Mouse (Mus musculus) embryonic facial prominence, embryonic 11.5 days (tissue): Measurements from ENCODE around the gene Gabre. TPM values are rescaled to one million over a fixed set of nuclear protein-coding genes. Genes with fewer than 3 reads are reported as not detected.
A peak's percentile ranks its signal among the peaks of the same experiment; 100 is the strongest.

Experiments
- ATAC-seq: fragments of 200-750 bp; cut with Nextera tagmentation; replicated peaks from 2 replicates; pipeline ENCODE4 v1.8.0; 2017; ENCODE audit warnings: low read depth; ENCODE audit not compliant: insufficient number of reproducible peaks, low FRiP score, low TSS enrichment
- DNase-seq: peaks from one replicate; pipeline ENCODE4 v3.0.0-alpha.2; 2015; ENCODE audit warnings: low spot score
- H3K27ac ChIP-seq: fragments of 300-500 bp; sonication (generic); replicated peaks from 2 replicates; pipeline ENCODE4 v1.5.1; 2014; ENCODE audit warnings: mild to moderate bottlenecking, low read depth, low read length, control low read depth
- H3K27me3 ChIP-seq: fragments of 300-500 bp; sonication (generic); 2 replicates; pipeline ENCODE4 v1.6.1; 2014; ENCODE audit warnings: mild to moderate bottlenecking, low read length, moderate library complexity, mixed read lengths; ENCODE audit not compliant: control insufficient read depth, insufficient read depth
- H3K36me3 ChIP-seq: fragments of 300-500 bp; sonication (generic); replicated peaks from 2 replicates; pipeline ENCODE4 v1.6.1; 2014; ENCODE audit warnings: low read depth, mild to moderate bottlenecking, low read length, moderate library complexity, mixed read lengths; ENCODE audit not compliant: control insufficient read depth, insufficient read depth
- H3K4me1 ChIP-seq: fragments of 300-500 bp; sonication (generic); 2 replicates; pipeline ENCODE4 v1.6.1; 2014; ENCODE audit warnings: low read length, mixed read lengths; ENCODE audit not compliant: control insufficient read depth, insufficient read depth
- H3K4me2 ChIP-seq: fragments of 300-500 bp; sonication (generic); 2 replicates; pipeline ENCODE4 v1.6.1; 2014; ENCODE audit warnings: low read depth, mild to moderate bottlenecking, control low read depth, low read length, moderate library complexity
- H3K4me3 ChIP-seq: fragments of 300-500 bp; sonication (generic); 2 replicates; pipeline ENCODE4 v1.5.1; 2014; ENCODE audit warnings: low read depth, low read length, control low read depth
- H3K9ac ChIP-seq: fragments of 300-500 bp; sonication (generic); replicated peaks from 2 replicates; pipeline ENCODE4 v1.6.1; 2014; ENCODE audit warnings: mild to moderate bottlenecking, control low read depth, low read length
- H3K9me3 ChIP-seq: fragments of 300-500 bp; sonication (generic); replicated peaks from 2 replicates; pipeline ENCODE4 v1.6.1; 2016; ENCODE audit warnings: mild to moderate bottlenecking, low read length, inconsistent platforms, mixed read lengths; ENCODE audit not compliant: control insufficient read depth
- WGBS: fragments of 180-500 bp; shearing (Covaris S2); extraction: QIAGEN DNeasy Blood & Tissue Kit; methylation state at CpG from one replicate; pipeline ENCODE4 v1.1.7; 2014; 5-methylcytosine and 5-hydroxymethylcytosine counted together
- microRNA counts: library from miRNA; unstranded; fragments of <30 nt; microRNA quantifications from one replicate; lab custom pipeline; 2016
- microRNA-seq: library from miRNA; unstranded; fragments of <30 nt; microRNA quantifications from one replicate; pipeline ENCODE4, GENCODE M21; 2016; ENCODE audit warnings: borderline number of aligned reads
- polyA plus RNA-seq: library from polyadenylated mRNA; unstranded; fragments of >200 nt; fragmentation: Nextera tagmentation; extraction: Ambion mirVana; gene quantifications from 2 replicates; pipeline ENCODE4 v1.2.1, GENCODE M21; 2014

Gene Gabre
- 0.74 and 1.6 TPM in 2 replicates for polyA plus RNA-seq

- WGBS, result 20% methylated on average over 11 of the region's 36 CpGs
- Histone ChIP-seq H3K9ac (peak within 1 kb of the TSS; percentile 34; the same call in 1 of the 2 replicates), H3K9me3 (no peaks in the 10 kb centered on the region), H3K4me3 (peak within 1 kb of the TSS; percentile 43), H3K4me2 (peak within 1 kb of the TSS; percentile 69), H3K27ac (no peak within 1 kb of the TSS), H3K36me3 (no peaks in the 10 kb centered on the region), H3K4me1 (no peaks in the 10 kb centered on the region), H3K27me3 (no peaks in the 10 kb centered on the region)
- DNase-seq, result peak; percentile 75
- ATAC-seq, result peak; percentile 85
These were observed at the start of gene Gabre for GRCm38 (mm10) chrX:72274659-72275371. Gene Gabre, minus strand, starts transcription at chrX:72274803.

GRCm38 (mm10) chrX:72297812-72298211, 23.2 kb upstream of the Gabre start:
- WGBS, result 93% methylated on average over 2 of the region's 2 CpGs
- Histone ChIP-seq H3K9me3 (no peaks in the 10 kb centered on the region), H3K9ac (no peak overlapping the region), H3K27me3 (no peaks in the 10 kb centered on the region), H3K4me3 (no peak overlapping the region), H3K4me2 (no peak overlapping the region), H3K4me1 (no peaks in the 10 kb centered on the region), H3K27ac (no peak overlapping the region), H3K36me3 (no peaks in the 10 kb centered on the region)
- DNase-seq (no peak), ATAC-seq (no peak)

- Histone ChIP-seq H3K4me1 (no peaks in the 10 kb centered on the region), H3K4me2 (no peak overlapping the region), H3K9me3 (no peaks in the 10 kb centered on the region), H3K27ac (no peak overlapping the region), H3K36me3 (no peaks in the 10 kb centered on the region), H3K4me3 (no peak overlapping the region; the same call in 1 of the 2 replicates), H3K27me3 (no peaks in the 10 kb centered on the region), H3K9ac (no peak overlapping the region)
- no peak for ATAC-seq
- 83% methylated on average over 1 of the region's 1 CpGs for WGBS
- peak; percentile 0 for DNase-seq
These were observed 715 bp upstream of the Gabre start for GRCm38 (mm10) chrX:72275372-72275663.

GRCm38 (mm10) chrX:72273966-72274658, 491 bp downstream of the Gabre start:
- Histone ChIP-seq H3K9me3 (no peaks in the 10 kb centered on the region), H3K27me3 (no peaks in the 10 kb centered on the region), H3K27ac (no peak overlapping the region), H3K36me3 (no peaks in the 10 kb centered on the region), H3K4me3 (peak overlapping the region; percentile 43), H3K9ac (peak overlapping the region; percentile 34; the same call in 1 of the 2 replicates), H3K4me1 (no peaks in the 10 kb centered on the region), H3K4me2 (peak overlapping the region; percentile 69)
- ATAC-seq (peak; percentile 76), DNase-seq (peak; percentile 6)
- WGBS, result 21% methylated on average over 27 of the region's 27 CpGs

- H3K27ac ChIP-seq, result no peak overlapping the region
- H3K9ac ChIP-seq, result no peak overlapping the region
- no peak for ATAC-seq
- H3K4me2 ChIP-seq, result no peak overlapping the region
- no peak overlapping the region for H3K4me3 ChIP-seq
- H3K27me3 ChIP-seq, result no peaks in the 10 kb centered on the region
- H3K4me1 ChIP-seq, result no peaks in the 10 kb centered on the region
- H3K36me3 ChIP-seq, result no peaks in the 10 kb centered on the region
- 91% methylated on average over 10 of the region's 11 CpGs for WGBS
- no peak for DNase-seq
- no peaks in the 10 kb centered on the region for H3K9me3 ChIP-seq
These were observed 4.0 kb downstream of the Gabre start for GRCm38 (mm10) chrX:72270637-72271036.

- WGBS, result 77% methylated on average over 2 of the region's 2 CpGs
- Histone ChIP-seq H3K4me3 (no peak within 1 kb of the TSS), H3K27ac (no peak within 1 kb of the TSS), H3K36me3 (no peaks in the 10 kb centered on the region), H3K9ac (no peak within 1 kb of the TSS), H3K27me3 (no peaks in the 10 kb centered on the region), H3K4me2 (no peak within 1 kb of the TSS), H3K4me1 (no peaks in the 10 kb centered on the region), H3K9me3 (no peaks in the 10 kb centered on the region)
- ATAC-seq, result no peak
- no peak for DNase-seq
These were observed 52.9 kb downstream of the Gabre start, which contains the start of gene Magea4 for GRCm38 (mm10) chrX:72221717-72222116. Gene Magea4, plus strand, starts transcription at chrX:72222017.

MicroRNA genes within 50 kb of the gene (microRNA counts, 519-probe panel; counts per million panel counts)
- microRNA mmu-miR-224 (lab: Ali Mortazavi, UCI), result 1,441 counts per million, percentile 6 among the panel's probes with 10 or more counts
- microRNA mmu-miR-452 (lab: Ali Mortazavi, UCI), result not detected

Small RNA genes within 50 kb of the gene (microRNA-seq; reads per million reads assigned to microRNA genes)
- gene Mir224 (457 reads per million, percentile 62 among the genes with 10 or more reads in this experiment), gene Mir452 (95.5 reads per million, percentile 40 among the genes with 10 or more reads in this experiment)

Other genes with a start within 250 kb of the Gabre start
- gene Magea4, start 52.8 kb downstream of the Gabre start, polyA plus RNA-seq, result not detected in 2 replicates
- not detected in 2 replicates for gene Magea10, start 112.1 kb upstream of the Gabre start, polyA plus RNA-seq